Mouse (Mus musculus) heart, postnatal 14 days (tissue): ENCODE results near the gene Kif3b. TPM values are rescaled to one million over a fixed set of nuclear protein-coding genes. Genes with fewer than 3 reads are reported as not detected.
A peak's percentile ranks its signal among the peaks of the same experiment; 100 is the strongest.
"Not testable (repeated sequence)": the region's sequence is repeated elsewhere in the genome, so short reads cannot be mapped to it uniquely, and the experiment has no call there.

Source experiments
- DNase-seq, 2 experiments: peaks; one replicate each; pipeline ENCODE4 v3.0.0; 2021 to 2022
- intact Hi-C: fragments of 180-260 bp; cut with DNase I; formaldehyde crosslinking; loops from one replicate; pipeline ENCODE4 v1.15.1; 2025
- total RNA-seq, 2 experiments: library from RNA; stranded (reverse); gene quantifications; 2 replicates each; pipeline ENCODE4 v1.2.3; 2021

Kif3b gene
- total RNA-seq, 2 experiments from 2014 or later = 9.7 to 10.1 TPM

DNA sequence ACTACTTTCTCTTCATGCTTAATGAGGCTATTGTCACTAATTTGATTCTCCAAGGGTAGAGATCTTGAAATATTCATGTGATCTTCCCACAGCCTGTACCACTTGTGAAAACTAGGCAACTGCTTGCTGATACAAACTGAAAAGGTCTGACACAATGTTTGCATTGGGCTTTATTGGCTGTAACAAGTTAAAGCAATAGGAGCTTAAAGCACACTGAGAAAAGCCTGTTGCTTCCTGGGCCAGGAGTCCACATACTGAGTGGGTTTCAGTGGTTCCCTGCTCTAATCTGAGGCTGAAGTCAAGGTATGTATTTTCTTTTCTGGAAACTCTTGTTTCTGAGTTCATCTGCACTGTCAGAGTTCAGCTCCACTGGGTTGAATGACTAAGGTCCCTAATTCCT is 52.0 kb downstream of the Kif3b start:
- no peak for DNase-seq
- intact Hi-C loops = no loop called here

DNA sequence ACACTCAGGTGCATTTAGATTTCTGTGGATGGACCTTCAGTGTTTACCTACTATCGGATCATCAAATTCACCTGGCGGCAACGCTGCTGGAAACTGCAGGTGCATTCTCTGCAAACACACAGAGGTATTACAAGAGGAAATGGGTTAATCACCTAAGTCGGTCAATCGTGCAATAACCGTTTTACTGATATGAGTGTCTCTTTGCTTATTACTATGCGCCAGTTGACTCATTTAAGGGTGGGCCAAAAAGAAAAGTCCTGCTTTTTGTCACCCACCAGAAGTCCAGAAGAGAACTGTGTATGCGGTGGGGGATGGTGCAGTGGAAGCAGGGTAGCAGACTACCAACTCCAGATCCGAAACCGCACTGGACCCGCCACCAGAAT is 53.8 kb downstream of the Kif3b start:
- intact Hi-C loops = loop anchor here (2.0 to 5.0 kb wide), 3 partner anchors 54 to 103 kb away; partner anchors contain the start of genes Kif3b, Plagl2 and Pofut1
- peak in 1 of 2 experiments; percentile 12 for DNase-seq

DNA sequence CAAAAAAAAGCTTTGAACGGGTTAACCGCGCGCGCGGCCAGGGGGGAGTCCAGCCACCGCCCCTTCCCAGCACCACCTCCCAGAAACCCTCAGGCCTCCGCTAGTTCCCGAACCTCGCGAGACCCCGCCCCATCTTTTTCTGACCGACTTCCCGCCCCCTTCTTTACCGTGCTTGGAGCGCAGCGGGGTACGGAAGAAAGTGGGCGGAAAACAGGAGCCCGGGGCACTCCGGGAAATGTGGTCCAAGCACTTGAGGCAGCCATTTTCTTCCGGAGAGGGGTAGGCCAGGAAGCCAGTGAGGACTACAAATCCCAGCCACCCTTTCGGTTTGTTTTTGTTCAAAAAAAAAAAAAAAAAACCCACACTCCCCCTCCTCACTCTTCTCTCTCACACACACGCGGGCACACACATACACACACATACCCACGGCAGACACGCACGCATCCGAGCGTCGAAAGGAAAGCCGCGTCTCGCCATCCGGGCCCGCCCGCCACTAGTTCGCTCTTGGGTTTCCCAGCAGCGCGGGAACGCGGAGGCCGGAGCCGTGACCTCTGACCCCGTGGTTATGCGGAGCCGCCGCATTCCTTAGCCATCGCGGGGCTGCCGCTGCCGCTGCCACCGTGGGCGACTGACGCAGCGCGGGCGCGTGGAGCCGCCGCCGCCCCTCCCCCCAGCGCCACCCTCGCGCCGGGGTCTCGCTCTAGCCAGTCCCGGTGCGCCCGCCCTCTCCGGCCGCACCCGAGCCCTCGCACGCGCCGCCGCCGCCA is 54.4 kb downstream of the Kif3b start, which contains the start of gene Asxl1:
Asxl1 (plus strand) TSS at position 376 of the 767 bp plus-strand sequence.
- peak; percentile 96 for DNase-seq
- intact Hi-C loops = loop anchor here (2.0 to 5.0 kb wide), 3 partner anchors 55 to 103 kb away; partner anchors contain the start of genes Kif3b, Plagl2 and Pofut1

GRCm38 (mm10) chr2:153346221-153347182 is 55.3 kb downstream of the Kif3b start:
- peak; percentile 77 to 83 for DNase-seq
- intact Hi-C loops = loop anchor here (5.0 kb wide), 2 partner anchors 96 to 104 kb away; partner anchors contain the start of genes Plagl2 and Pofut1

DNA sequence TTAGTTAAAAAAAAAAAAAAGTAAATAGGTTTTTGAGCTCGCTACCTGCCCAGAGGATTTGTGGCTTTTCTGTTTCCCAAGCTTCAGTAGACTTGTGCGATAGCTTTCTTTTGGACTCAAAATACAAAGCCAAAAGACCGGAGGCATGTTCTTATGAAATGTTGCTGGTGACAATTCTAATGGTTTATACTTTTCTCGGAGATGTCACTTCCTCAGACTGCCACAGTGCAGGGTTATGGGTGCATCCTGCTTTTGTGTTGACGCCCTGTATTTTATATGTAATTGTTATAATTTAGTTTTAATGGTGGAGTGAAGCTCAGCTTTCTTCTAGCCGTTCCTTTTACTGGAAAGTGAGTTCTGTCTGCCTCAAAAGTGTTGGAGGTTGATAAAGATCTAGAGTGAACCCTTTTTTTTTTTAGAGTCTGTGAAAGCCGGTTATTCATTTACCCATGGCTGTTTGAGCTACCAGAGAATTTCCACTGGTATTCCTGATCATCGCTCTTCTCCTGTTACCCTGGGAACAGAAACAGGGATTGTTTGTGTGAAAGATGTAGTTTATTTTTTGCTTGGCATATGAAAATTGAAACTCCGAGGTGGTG is 56.1 kb downstream of the Kif3b start:
- DNase-seq = no peak
- intact Hi-C loops = loop anchor here (5.0 kb wide), 2 partner anchors 95 to 105 kb away; partner anchors contain the start of genes Plagl2 and Pofut1

DNA sequence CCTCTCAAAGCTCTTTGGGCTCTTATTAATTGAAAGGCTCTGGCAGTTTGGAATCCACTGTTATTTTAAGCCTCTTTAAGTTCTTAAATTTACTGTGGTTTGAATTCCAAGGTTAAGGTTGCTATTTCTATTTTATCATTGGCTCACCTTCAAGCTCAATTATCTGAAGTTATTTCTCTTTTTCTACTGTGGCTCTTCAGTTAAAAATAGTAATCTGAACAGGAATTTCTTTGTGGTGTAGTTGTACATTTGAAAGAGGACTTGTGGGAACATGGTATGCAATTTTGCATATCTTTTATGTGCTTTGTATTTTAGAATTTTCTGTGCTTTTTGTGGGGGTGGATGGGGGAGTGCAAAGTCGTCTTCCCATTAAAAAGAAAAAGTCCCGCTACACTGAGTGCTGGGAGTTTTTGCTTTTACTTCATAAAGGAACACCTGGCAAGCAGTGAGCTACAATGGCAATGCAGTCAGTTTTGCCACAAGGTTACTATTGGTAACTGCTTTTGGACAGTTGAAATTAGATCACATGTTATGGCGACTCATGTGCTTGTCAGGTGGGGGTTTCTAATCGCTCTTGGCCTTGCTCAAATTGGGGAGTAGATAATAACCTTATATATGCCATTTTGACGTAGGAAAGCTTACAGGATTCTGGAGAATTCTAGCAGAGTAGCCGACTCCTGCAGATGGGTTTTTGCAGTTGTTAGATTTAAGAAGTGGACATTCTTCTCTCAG is 57.1 kb downstream of the Kif3b start:
- DNase-seq = no peak
- intact Hi-C loops = loop anchor here (5.0 kb wide), 2 partner anchors 94 to 106 kb away; partner anchors contain the start of genes Plagl2 and Pofut1

DNA sequence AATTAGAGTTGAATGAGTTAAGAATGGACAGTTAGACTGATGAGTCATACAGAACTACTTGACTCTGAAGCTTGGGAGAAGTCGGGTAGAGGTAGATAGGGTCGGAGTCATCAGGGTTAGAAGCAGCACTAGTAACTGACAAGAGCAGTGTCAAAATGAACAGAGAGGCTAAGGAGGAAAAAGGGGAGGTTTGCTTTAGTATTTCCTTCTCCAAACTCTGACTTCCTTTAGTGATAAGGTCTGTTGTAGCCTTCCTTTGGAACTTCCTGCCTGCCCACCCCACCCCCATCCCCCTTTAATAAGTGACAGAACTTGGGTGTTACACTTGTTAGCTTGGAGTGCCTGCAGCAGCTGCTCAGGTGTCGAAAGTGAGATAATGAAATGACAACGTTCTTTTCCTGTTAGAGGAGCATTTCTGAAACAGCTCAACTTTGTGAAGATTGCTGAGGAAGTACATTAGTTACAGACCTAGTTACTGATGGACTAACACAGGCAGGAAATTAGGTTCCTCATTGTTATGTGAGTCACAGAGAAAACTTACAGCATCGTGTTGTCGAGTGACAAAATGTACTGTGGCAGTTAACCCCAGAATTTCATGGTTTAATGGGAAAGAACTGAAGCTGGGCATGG is 59.5 kb downstream of the Kif3b start:
- intact Hi-C loops = no loop called here
- DNase-seq = no peak

DNA sequence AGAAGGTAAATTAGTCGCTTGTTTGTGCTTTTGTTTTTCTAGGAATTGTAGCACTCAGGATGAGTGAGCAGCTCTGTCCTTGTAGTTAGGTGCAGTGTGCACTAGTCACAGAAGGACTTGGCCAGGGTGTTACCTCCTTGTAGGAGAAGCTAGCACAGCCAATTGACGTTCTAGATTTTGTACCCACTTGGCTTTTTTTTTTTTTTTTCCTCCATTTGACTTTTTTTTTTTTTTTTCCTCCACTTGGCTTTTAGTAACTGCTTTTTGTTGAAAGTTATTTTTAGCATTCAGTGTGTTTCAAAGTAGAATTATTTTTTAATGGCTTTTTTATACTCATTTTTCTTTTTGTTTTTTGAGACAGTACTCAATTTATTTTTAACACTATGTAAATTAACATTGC is 63.4 kb downstream of the Kif3b start:
- DNase-seq = no peak
- intact Hi-C loops = no loop called here

- no peak for DNase-seq
- intact Hi-C loops = no loop called here
Observed at GRCm38 (mm10) chr2:153356784-153357183, 65.6 kb downstream of the Kif3b start.

GRCm38 (mm10) chr2:153361101-153361710 is 70.0 kb downstream of the Kif3b start:
- intact Hi-C loops = no loop called here
- no peak for DNase-seq

DNA sequence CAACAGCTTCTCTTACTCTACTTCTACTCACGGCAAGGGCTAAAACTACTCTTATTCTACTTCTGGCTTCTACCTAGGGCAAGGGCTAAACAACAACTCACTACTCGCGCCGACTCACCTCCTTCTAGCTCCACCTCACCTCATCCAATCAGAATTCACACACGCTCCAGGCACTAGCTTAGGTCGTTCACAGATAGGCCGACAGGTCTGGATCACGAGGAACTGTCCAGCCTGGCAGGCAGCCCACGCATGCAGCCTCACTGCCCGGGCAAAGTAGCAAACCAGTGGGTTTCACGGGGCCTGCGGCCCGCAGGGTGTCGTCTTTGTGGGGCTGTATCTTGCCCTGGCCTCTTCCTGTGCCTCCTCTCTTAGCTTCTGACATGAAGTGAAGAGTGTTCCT is 73.3 kb downstream of the Kif3b start:
- intact Hi-C loops, DNase-seq: not testable (repeated sequence)

DNA sequence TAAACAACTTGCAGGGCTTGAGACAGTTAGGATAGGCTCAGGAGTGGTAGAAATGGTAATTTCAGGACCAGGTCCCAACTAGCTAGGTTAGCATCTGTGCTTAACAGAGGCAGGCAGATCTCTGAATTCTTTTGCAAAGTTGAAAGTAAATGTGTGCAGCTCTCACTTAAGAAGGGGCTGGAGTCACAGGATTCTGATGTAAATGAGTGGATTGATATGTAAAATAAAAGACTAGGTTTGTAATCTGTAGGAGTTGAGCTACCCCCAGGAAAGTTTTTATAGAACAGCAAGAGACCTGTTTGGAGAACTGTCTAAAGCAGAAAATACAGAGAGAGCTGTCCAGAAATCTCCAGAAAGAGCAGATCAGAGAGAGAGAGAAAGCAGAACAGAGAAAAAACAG is 79.7 kb downstream of the Kif3b start:
- intact Hi-C loops = no loop called here
- no peak for DNase-seq

DNA sequence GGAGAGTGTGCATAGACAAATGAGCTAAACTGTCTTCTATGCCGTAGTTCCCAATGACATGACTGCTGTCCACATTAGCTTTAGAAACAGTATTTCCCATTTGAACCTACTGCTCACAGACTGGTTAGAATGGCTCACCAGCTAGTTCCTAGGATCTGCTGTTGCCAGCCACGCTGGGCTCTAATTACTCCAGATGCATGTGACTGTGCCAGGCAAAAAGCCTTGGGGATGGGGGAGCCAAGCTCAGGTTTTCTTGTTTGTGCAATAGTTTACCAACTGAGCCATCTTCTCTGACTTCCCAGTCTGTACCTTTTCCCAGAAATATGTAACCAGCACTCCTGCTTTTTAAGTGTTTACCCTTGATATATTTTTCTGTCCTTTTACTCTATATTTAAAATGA is 84.2 kb downstream of the Kif3b start:
- intact Hi-C loops = no loop called here
- no peak for DNase-seq

DNA sequence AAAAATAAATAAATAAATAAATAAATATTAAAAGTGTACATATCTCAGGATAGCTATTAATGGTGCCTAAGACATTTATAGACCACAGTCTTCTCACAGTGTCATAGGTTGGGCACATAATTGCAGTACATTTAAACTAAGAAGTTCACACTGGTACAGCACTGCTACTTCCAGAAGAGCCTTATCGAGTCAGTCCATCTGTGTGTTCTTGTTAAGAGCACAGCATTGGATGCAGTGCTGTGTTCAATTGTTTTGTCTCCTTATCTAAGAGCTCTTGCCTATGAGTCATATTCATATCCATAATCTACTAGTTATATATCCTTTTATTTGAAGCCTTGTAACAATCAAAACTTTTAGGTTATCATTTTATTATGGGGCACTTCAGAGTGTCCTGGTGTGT is 89.3 kb downstream of the Kif3b start:
- intact Hi-C loops = no loop called here
- no peak for DNase-seq

Other genes starting within 250 kb of the Kif3b start
- gene Ccm2l, start 225.5 kb upstream of the Kif3b start, total RNA-seq = 10 to 100 TPM; 23.1 to 25.4 TPM
- 1 to 10 TPM in 1 of 2 experiments, under 1 TPM in 1; 0.73 to 1.1 TPM for gene Hck, start 182.9 kb upstream of the Kif3b start, total RNA-seq
- 10 to 100 TPM; 51.4 to 57.0 TPM for gene Tm9sf4, start 130.1 kb upstream of the Kif3b start, total RNA-seq
- gene Tspyl3, start 66.0 kb upstream of the Kif3b start, total RNA-seq = 1 to 10 TPM; 2.1 to 2.2 TPM
- 1 to 10 TPM; 5.4 to 6.0 TPM for gene Plagl2, start 50.0 kb upstream of the Kif3b start, total RNA-seq
- 10 to 100 TPM; 15.8 to 16.7 TPM for gene Pofut1, start 49.9 kb upstream of the Kif3b start, total RNA-seq
- gene Asxl1, start 54.4 kb downstream of the Kif3b start, total RNA-seq = 10 to 100 TPM; 22.1 to 22.6 TPM
- not detected for gene 4930404H24Rik, start 201.4 kb downstream of the Kif3b start, total RNA-seq
- gene Nol4l, start 238.6 kb downstream of the Kif3b start, total RNA-seq = 1 to 10 TPM; 6.2 to 6.4 TPM